Mouse (Mus musculus) cerebellum, adult 18-20 months (tissue): ENCODE measurements around the gene Creb3l4.

Source experiments
- DNase-seq, 2 experiments: peaks; one replicate each; pipeline ENCODE4 v3.0.0; 2021

Gene Creb3l4

DNA sequence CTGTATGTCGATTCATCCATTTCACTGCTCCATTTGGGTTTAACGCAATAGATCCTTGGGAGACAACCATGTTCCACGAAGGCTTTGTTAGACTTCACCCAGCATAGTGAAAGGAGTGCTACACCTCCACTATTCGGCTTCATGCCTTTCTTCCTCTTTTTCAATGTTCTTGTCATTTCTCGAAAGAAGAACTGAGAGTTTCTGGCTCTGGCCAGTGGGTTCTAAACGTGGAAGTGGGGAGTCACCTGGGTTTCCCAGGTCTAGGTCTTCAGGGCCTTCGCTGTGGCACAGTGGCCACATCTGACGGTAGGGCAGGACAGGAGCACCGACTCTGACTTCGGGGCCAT lies 21.3 kb upstream of the Creb3l4 start:
- DNase-seq = no peak

DNA sequence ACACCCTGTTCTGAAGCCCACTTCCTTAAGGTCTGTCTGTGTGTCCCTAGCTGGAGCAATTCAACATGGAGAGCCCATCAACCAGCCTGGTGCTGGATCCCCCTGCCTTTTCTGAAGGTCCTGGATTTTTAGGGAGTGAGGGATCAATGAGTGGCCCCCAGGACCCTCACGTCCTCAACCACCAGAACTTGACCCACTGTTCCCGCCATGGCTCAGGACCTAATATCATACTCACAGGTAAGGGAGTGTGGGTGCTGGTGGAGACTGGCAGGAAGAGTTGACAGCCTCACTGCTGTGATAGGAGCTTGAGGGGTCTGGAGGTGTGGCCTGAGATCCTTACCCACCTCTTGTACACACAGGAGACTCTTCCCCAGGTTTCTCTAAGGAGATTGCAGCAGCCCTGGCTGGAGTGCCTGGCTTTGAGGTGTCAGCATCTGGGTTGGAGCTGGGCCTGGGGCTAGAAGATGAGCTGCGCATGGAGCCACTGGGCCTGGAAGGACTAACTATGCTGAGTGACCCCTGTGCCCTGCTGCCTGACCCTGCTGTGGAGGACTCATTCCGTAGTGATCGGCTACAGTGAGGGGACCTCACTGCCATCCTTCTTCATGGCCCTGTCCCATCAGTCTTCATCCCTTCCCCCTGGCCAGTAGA lies 19.9 kb upstream of the Creb3l4 start:
- peak in 1 of 2 experiments; percentile 13 for DNase-seq

DNA sequence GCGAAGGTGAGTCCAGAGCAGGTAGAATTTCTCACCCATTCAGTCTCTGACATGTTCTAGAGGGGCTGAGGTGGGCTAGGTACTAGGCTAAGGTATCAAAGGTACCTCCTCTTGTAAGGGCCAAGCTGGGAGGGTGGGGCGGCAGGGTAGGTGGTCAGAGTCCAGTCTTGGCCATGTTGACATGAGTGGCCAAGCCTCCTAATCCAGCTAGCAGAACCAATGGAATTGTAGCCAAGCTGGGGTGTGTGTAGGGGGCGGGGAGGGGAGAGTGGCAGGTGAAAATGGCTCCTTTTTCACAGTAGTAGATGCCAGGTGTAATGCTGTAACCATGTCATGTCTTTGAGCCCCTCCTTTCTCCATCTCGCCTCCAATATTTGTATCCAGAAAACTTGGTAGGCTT lies 15.2 kb upstream of the Creb3l4 start:
- peak in 1 of 2 experiments; percentile 8 for DNase-seq

DNA sequence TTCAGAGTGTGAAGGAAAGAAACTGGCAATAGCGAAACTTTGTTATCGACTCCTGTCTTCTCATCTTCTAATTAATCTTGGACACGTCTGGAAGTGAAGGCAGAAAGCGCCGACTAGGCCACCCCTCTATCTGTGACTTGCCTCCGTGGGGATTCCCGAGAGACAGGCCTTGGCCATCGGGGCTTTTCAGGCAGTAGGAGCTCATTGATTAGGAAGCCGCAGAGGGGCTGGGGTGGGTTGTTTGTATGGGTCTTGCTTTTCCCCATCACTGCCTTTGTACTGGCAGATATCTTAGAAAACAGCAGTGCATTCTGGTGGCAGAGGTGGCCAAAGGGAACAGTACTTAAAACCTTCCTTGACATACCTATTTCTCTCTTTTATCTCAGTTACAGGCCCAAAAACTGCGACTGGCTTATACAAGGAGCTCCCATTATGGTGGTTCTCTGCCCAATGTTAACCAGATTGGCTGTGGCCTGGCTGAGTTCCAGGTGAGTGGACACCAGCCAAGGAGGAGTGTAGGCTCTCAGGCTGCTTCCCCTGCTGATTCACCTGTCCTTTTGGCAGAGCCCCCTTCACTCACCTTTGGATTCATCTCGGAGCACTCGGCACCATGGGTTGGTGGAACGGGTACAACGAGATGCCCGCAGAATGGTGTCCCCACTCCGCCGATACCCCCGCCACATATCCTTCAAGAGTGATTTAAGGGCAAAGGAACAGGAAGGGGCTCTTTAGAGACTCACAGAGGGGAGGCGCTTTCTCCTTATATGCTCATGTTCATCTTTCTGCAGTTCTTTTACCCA lies 13.6 kb upstream of the Creb3l4 start:
- peak; percentile 95 for DNase-seq

DNA sequence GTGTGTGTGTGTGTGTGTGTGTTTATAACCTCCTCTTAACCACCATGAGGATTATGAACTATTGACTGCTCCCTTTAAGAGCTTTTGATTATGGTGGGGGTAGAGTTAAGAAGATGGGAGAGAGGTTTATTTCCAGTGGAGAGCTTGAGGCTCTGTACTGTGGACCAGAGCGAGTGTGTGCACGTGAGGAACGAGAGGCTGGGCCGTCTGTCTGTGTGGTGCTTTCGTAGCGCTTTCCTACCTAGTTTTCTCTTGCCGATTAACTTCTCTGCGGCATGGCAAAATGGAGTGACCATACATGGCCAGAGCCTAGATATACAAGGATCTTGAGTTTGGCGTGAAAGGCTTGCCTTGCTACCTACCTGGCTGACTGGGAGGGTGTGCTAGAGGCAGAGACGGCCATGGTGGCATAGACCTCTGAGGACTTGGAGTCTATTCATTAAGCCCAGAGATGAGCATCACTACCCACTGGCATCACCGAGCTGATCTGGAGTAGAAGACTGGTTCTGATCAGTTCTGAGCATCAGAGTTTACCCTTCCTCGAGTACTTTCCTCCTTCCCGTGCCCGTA lies 12.6 kb upstream of the Creb3l4 start:
- DNase-seq = peak in 1 of 2 experiments; percentile 28

DNA sequence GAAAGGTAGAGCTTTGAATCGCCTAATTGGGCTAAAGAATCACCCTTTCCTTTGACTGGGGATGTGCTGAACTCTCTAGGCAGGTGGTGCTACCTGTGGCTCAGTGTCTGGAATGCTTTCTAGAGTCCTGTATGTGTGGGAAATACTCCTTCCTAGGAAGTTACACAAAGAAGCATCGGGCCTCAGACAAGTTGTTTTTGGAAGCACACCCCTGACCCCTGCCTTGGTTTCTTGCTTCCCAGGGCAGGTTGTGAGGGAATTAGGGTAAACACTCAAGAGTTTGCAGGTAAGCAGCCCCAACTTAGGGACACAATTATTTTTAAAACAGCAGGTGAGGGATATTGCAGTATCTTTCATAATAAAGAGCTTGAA lies 11.9 kb upstream of the Creb3l4 start:
- DNase-seq = no peak

DNA sequence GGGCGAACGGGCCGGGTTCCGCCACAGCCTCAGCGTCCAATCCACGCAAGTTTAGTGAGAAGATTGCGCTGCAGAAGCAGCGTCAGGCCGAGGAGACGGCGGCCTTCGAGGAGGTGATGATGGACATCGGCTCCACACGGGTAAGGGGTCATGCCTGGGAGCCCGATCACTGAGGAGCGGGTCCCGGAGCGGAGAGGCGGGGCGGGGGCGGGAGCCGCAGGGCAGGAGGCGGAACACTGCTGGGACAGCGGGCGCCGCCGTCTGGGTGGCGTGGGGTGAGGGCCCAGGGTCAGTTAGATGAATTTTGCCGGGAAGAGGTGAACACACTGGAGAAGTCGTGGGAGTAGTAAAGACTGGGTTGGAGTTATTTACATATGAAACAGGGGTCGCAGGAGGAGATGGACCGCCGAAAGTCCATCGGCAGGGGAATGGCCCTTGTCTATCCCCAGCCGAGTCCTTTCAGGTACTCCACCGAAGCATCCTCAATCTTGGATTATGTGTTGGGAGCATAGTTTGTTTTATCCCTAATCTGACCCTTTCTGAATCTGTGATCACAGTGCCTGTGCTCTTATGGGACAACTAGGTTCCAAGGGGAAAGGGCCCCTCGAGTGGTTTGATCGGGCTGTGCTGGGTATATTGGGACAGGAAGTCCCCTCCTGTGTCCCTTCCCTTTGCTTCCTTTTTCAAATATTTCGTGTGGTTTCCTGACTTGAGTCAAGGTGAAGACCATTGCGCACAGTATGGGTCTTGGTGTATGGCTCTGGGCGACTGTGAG lies 11.3 kb upstream of the Creb3l4 start:
- DNase-seq = no peak

DNA sequence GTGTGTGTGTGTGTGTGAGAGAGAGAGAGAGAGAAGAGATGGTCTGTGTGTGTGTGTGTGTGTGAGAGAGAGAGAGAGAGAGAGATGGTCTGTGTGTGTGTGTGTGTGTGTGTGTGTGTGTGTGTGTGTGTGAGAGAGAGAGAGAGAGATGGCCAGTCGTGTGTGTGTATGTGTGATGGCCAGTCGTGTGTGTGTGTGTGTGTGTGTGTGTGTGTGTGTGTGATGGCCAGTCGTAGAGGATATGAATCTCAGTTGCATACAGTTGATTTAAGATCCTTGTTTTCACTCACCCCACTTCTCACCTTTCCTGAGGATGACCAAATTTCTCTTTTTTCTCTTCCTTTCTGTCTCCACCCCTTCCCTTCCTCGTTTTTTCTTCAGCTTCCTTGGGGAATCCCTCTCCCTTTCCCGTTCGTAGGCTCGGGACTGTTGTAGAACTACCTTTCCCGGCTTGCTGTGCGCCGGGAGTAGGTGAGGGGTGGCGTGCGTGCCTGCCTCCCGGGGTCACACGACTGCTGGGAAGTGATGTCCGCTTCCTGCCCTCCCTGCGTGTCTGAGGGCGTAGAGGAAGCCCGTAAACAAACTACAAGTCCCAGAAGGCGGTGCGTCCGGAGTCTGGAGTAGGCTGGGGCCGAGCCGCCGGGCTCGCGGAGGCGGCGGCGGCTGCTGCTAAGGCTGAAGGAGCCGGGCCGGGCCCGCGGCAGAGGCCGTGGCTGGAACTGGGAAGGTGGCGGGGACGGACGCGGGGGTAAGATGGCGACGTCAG lies 10.5 kb upstream of the Creb3l4 start, which contains the start of gene Crtc2:
Gene Crtc2, plus strand, starts transcription at position 511 of the 766 bp plus-strand sequence.
- DNase-seq = peak; percentile 94 to 100

DNA sequence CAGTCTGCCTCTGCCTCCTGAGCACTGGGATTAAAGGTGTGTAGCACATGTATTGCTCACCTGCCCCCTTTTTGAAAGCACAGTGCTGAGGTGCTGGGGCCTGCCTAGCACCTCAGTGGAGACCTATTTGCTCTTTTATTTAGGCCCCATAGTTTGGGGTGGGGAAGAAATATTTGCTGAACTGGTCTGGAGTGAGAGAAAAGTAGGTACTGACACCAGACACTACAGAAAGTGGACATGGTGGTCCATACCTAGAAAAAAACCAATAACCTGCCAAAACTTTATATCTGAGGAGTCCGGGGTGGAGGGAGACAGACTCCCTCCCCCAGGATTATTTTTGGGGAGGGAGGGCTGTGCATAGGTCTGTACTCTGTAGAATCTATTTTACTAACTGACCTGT lies 9.9 kb upstream of the Creb3l4 start:
- peak in 1 of 2 experiments; percentile 10 for DNase-seq

DNA sequence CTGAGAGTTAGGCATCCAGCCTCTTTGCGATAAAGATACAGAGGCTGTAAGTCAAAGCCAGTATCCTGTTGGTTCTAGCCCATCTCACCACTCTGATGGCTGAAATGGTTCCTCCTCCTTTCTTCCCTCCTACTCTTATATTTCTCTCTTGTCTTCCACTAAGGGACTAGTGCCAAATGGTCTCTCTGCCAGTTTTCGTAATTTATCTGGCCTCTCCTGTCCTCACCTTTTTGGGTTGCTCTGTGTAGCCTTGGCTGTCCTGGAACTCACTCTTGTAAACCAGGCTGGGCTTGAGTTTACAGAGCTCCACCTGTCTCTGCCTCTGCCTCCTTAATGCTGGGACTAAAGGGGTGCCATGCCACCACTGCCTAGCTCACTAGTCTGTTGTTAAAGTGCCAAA lies 9.3 kb upstream of the Creb3l4 start:
- DNase-seq = peak in 1 of 2 experiments; percentile 28

DNA sequence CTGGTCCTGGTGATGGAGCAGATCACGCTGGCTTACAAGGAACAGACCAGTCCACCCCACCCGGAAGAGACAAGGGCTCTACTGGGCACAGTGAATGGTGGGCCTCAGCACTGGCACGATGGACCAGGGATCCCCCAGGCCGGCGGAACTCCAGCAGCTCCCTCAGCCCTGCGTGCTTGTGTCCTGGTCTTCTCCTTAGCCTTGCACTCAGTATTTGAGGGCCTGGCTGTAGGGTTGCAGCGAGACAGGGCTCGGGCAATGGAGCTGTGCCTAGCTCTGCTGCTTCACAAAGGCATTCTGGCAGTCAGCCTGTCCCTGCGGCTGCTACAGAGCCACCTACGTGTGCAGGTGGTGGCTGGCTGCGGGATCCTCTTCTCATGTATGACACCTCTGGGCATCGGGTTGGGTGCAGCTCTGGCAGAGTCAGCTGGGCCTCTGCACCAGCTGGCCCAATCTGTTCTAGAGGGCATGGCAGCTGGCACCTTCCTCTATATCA lies 8.5 kb upstream of the Creb3l4 start:
- peak in 1 of 2 experiments; percentile 17 for DNase-seq

DNA sequence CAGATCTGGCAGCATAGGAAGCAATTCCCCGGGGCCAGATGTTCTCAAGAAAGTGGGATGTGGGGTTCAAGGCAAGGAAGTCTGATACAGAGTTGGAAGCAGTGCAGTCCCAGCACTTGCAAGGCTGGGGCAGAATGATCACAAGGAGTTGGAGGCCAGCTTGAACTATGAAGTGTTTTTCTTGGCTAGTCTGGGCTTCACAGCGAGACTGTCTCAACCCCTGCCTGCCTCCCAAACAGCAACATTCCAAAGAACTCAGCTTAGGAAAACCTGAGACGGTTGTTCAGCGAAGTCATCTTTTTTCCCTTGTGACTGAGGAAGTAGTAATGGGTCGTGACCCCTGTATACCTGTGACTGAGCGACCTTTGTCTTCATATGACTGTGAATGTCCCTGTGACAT lies 7.5 kb upstream of the Creb3l4 start:
- DNase-seq = peak in 1 of 2 experiments; percentile 4

DNA sequence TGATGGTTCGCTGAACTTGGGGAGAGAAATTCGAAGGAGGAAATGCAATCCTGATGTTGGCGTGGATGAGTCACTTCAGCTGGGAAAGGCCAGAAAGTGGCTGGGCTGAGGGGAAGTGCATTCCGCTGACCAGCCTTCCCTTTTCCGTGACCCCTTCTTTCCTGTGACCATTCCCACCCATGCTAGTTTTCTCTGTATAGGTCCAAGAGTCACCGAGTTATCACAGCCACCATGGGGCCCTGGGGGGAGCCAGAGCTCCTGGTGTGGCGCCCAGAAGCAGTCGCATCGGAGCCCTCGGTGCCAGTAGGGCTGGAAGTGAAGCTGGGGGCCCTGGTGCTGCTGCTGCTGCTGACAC lies 5.4 kb upstream of the Creb3l4 start:
- peak in 1 of 2 experiments; percentile 41 for DNase-seq

DNA sequence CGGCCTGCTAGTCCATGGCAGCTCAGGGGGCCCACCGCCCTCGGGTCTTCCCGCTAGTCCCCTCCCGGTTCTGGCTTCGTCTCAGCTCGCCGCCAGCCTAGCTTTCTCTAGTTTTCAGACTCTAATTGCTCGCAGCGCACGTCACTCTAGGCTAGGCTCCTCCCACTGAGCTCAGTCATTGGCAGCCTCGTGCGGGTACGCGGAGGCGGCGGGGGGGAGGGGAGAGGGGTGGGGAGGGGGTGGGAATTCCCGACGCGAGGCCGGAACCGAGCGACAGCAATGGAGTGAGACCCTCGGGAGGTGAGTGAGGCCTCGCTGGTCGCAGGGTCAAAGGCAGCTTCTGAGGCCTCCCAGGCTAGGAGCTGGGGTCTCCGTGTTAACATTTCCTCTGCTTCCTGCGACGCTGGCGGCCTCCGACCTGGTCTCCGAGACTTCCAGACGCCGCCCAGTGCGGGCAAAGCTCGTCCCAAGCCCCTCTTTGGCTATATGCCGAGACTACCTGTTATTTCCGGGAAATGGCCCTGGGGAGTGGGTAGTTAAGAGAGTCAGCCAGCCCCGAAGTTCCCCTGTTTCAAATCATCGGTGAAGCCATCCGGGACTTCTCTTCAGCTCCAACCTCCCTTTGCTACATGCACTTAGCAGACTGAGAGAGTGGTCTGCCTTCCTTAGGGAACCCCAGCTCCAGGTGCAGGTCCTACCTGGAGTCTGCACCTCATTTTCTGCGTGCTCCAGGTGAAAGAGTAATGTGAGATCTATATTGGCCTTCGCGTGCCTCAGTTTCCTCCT lies 4.8 kb upstream of the Creb3l4 start, which contains the start of gene Slc39a1:
Gene Slc39a1, plus strand, starts transcription at position 213 of the 786 bp plus-strand sequence.
- DNase-seq = peak; percentile 91 to 96

DNA sequence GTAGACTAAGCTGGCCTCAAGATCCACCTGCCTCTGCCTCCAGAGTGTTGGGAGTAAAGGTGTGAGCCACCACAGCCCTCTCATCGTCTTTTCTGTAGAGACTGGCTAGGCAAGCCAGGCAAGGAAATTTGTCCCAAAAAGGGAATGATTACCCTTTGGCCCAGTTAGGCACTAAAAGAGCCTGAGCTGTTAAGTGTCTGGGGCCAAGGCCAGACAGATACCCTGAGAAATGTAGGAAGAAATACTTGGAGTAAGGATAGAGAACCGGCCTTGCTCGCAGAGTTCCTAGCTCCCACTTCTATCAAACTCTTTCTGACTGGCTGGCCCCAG lies 4.3 kb upstream of the Creb3l4 start:
- no peak for DNase-seq

DNA sequence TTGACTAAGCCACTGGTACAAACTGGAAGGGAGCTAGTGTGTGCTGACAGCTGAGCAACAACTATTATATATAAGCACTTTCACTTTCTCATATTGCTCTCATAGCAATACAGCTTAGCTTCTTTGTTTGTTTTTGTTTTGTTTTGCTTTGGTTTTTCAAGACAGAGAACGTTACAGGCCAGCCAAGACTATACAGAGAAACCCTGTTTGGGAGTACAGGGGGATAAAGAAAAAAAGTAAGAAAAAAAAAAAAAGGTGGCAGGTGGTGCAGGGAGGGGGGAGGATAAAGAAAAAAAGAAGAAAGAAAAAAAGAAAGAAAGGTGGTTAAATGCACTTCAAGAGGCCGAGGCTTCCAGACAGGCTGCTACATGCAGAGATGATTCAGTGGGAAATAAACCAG lies 2.1 kb upstream of the Creb3l4 start:
- no peak for DNase-seq

DNA sequence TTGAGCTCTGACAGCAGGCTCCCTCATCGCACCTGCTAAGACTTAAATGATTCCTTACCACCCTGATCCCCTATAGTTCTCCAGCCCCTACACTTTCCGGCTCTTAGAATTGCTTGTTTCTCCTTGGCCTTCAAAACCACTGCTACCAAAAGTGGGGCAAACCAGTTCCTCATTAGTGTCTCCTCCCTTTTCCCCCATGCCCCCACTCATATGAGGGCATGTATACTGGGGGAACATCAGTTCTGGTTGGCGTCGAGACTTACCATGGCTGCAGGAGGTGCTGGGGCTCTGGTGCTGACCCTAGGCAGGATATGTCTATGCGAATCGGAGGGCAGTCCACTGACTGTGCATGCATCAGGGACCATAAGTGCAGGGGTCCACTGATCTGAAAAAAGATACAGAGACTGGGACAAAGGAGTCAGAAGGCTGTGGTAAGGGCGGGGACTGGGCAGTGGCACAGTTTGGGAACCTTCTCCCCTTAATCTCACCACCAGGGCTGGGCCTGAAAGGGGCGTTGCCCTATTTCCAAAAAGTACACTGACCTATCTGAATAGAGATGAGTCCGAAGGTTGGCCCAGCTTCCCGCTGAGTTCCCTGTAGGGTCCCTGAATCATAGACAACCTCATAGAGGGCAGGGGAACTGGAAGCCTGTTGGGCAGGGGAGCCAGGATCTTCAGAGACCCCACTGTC lies 1.5 kb downstream of the Creb3l4 start:
- no peak for DNase-seq

DNA sequence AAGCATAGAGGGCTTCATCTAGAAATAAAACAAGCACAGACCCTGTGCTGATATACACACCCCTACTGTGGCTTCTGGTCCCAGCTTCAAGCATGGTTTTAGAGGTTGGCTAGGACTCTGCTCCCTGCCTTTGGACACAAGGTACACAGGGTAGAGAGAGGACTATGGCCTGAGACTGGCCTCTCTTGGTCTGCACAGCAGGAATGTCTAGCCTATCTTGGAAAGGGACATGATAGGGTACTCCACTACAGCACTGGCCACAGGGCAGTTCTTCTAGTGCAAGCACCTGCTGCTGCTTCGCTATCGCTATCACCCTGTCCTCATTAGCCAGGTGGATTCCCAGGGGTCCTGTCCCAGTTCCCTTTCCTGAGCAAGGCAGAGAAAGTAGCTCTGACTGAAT lies 2.1 kb downstream of the Creb3l4 start:
- no peak for DNase-seq

DNA sequence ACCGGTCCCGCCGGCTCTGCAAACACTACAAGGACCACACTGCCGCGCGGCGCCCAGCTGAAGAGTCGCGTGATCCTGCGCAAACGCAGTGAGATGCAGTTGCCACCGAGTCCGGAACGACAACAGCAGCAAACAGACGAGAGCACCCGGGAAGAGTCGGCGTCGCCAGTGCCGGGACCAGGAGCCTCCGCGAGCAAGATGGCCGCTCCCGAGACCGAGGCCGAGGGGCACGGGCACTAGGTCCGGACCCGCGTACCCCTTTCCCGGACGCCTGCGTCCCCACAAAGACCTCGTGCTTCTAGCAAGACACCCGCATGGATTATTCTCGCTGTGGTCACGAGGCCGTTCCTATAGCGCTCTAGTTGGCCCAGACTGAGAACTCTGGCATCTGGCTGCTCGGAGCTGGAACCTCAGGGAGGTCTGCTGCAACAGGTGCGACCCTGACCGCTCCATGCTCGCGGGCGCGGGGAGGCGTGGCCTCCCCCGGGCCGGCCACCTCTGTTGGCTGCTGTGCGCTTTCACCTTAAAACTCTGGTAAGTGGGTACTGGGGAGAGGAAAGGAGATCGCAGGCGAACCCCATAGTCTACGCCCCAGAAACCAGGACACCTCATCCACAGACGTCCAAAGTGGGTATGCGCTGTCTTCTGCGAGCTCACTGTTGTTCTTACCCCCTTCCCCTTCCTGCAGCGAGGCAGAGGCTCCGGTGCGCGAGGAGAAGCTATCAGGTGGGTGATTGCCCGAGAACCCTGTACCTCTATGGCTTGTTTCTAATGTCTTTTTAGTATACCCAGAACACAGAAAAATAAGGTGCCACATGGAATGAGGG lies 11.6 kb downstream of the Creb3l4 start, which contains the start of gene Jtb:
Gene Jtb, plus strand, starts transcription at position 91 of the 827 bp plus-strand sequence.
- peak; percentile 93 to 95 for DNase-seq

DNA sequence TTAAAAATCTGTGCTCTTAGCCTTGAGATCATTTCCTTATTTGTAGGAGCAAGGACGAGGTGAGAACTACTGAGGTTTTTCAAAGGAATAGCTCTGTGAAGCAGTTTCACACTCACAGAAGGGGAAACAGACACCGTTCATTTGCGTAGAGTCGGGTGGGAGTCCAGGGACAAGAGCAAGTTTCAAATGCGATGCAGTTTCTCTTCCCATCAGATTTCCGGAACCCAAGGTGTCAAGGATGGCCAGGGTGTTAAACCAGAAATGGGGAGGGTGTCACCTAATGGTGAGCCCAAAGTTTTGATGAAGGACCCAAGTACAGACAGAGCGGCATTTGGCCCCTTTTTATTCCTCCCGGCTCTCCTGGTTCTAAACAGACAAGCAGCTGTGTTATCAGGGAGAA lies 12.2 kb downstream of the Creb3l4 start:
- no peak for DNase-seq
